Mouse (Mus musculus) midbrain, embryonic 14.5 days (tissue): ENCODE measurements around the gene Creb3l4. TPM values are rescaled to one million over a fixed set of nuclear protein-coding genes. Genes with fewer than 3 reads are reported as not detected.

ENCODE experiments used
- ATAC-seq: fragments of 200-750 bp; cut with Nextera tagmentation; 2 replicates; pipeline ENCODE4 v1.8.0; 2017; ENCODE audit warnings: moderate number of reproducible peaks, moderate library complexity; ENCODE audit not compliant: low FRiP score, low TSS enrichment
- DNase-seq: peaks from one replicate; pipeline ENCODE4 v3.0.0-alpha.2; 2015
- H3K27ac ChIP-seq: fragments of 300-500 bp; sonication (generic); replicated peaks from 2 replicates; pipeline ENCODE4 v1.5.1; 2014; ENCODE audit warnings: mild to moderate bottlenecking, low read depth, low read length, moderate library complexity
- H3K27me3 ChIP-seq: fragments of 300-500 bp; sonication (generic); 2 replicates; pipeline ENCODE4 v1.6.1; 2014; ENCODE audit warnings: low read length, control low read depth, mixed read lengths; ENCODE audit not compliant: control insufficient read depth, insufficient read depth
- H3K36me3 ChIP-seq: fragments of 300-500 bp; sonication (generic); 2 replicates; pipeline ENCODE4 v1.6.1; 2014; ENCODE audit warnings: low read length, control low read depth; ENCODE audit not compliant: control insufficient read depth, insufficient read depth
- H3K4me1 ChIP-seq: fragments of 300-500 bp; sonication (generic); 2 replicates; pipeline ENCODE4 v1.6.1; 2014; ENCODE audit warnings: mild to moderate bottlenecking, antibody characterized with exemption, low read length, control low read depth; ENCODE audit not compliant: control insufficient read depth, insufficient read depth
- H3K4me2 ChIP-seq: fragments of 300-500 bp; sonication (generic); 2 replicates; pipeline ENCODE4 v1.6.1; 2014; ENCODE audit warnings: mild to moderate bottlenecking, low read length, moderate library complexity
- H3K4me3 ChIP-seq: fragments of 300-500 bp; sonication (generic); replicated peaks from 2 replicates; pipeline ENCODE4 v1.5.1; 2014; ENCODE audit warnings: low read depth, low read length
- H3K9ac ChIP-seq: fragments of 300-500 bp; sonication (generic); replicated peaks from 2 replicates; pipeline ENCODE4 v1.6.1; 2014; ENCODE audit warnings: mild to moderate bottlenecking, low read length, moderate library complexity
- H3K9me3 ChIP-seq: fragments of 300-500 bp; sonication (generic); 2 replicates; pipeline ENCODE4 v1.6.1; 2016; ENCODE audit warnings: low read length, control low read depth, mixed read lengths; ENCODE audit not compliant: control insufficient read depth
- WGBS: fragments of 180-500 bp; shearing (Covaris S2); extraction: QIAGEN DNeasy Blood & Tissue Kit; methylation state at CpG from one replicate; pipeline ENCODE4 v1.1.7; 2014; 5-methylcytosine and 5-hydroxymethylcytosine counted together
- microRNA-seq: library from miRNA; unstranded; fragments of <30 nt; microRNA quantifications from one replicate; pipeline ENCODE4, GENCODE M21; 2016
- polyA plus RNA-seq: library from polyadenylated mRNA; unstranded; fragments of >200 nt; fragmentation: Nextera tagmentation; extraction: Ambion mirVana; gene quantifications from 2 replicates; pipeline ENCODE4 v1.2.1, GENCODE M21; 2014

The Creb3l4 gene
- polyA plus RNA-seq, 1 experiment from 2014 or later = 2.1 TPM

DNA sequence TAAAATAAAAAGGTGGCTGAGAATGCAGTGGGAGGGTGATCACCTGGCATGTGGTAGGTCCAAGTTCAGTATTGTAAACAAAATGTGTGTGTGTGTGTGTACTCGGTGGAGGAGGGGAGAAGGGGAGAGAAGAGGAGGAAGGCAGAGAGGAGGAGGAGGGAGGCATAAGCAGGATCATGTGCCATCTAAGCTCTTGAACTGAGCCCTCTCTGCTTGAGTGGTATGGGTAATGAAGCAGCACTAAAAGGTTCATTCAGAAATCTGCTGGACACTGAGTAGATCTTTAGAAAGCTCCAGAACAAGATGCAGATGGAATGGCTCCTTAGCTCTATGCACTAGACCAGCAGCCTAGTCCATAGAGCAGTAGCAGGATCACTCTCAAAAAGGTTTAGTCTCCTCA, 40.4 kb downstream of the Creb3l4 start:
- WGBS = 82% methylated on average over 1 of the region's 1 CpGs
- ATAC-seq (no peak), DNase-seq (no peak)
- H3K9me3 ChIP-seq = no peaks in the 10 kb centered on the region
- H3K9ac ChIP-seq = no peak overlapping the region
- H3K36me3 ChIP-seq = peaks cover 5% of the 10 kb centered on the region
- H3K4me1 ChIP-seq = no peaks in the 10 kb centered on the region
- H3K4me3 ChIP-seq = no peak overlapping the region
- no peak overlapping the region for H3K4me2 ChIP-seq
- no peaks in the 10 kb centered on the region for H3K27me3 ChIP-seq
- H3K27ac ChIP-seq = no peak overlapping the region

DNA sequence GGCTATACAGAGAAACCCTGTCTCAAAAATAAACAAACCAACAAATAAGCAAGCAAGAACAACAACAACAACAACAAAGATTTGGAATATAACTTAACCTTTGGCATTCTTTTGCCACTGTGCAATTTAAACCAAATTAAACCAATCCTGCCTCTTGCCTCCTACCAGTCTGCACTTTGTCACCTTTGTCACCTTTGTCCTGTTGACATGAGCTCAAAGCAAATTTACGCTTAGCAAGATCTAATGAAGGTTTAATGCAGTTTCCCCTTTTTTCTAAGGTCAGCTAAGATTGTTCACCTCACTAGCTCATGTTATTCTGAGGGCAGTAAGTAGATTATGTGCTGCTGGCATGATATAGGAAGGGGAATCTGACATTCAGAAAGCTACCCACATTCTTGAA, 45.8 kb downstream of the Creb3l4 start:
- DNase-seq = no peak
- 76% methylated on average over 1 of the region's 1 CpGs for WGBS
- no peak overlapping the region for H3K27ac ChIP-seq
- H3K4me3 ChIP-seq = no peak overlapping the region
- H3K4me1 ChIP-seq = no peaks in the 10 kb centered on the region
- ATAC-seq = no peak
- no peak overlapping the region for H3K9ac ChIP-seq
- no peaks in the 10 kb centered on the region for H3K36me3 ChIP-seq
- H3K4me2 ChIP-seq = no peak overlapping the region
- no peaks in the 10 kb centered on the region for H3K27me3 ChIP-seq
- no peaks in the 10 kb centered on the region for H3K9me3 ChIP-seq

DNA sequence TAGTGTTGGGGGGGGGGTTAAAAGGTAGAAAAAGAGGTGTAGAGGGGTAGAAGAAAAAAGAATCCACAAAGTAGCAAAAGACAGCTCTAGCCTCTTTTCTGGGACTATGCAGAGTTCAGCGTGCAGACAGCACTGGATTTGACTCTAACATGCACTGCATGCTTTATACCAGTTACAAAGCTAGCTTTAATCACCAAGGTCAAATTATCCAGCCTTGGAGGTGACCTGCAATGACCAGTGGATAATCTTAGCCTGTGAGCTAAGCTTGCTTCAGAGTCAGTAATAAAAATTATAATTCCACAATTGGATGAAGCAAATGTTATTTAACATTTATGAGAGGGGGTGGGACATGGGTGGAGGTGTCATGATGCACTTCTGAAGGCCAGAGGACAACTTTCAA, 47.7 kb downstream of the Creb3l4 start:
- H3K27ac ChIP-seq = no peak overlapping the region
- WGBS = 69% methylated on average over 1 of the region's 1 CpGs
- DNase-seq (no peak), ATAC-seq (no peak)
- no peaks in the 10 kb centered on the region for H3K27me3 ChIP-seq
- no peaks in the 10 kb centered on the region for H3K4me1 ChIP-seq
- no peak overlapping the region for H3K9ac ChIP-seq
- H3K4me3 ChIP-seq = no peak overlapping the region
- H3K4me2 ChIP-seq = no peak overlapping the region
- H3K36me3 ChIP-seq = no peaks in the 10 kb centered on the region
- H3K9me3 ChIP-seq = no peaks in the 10 kb centered on the region

DNA sequence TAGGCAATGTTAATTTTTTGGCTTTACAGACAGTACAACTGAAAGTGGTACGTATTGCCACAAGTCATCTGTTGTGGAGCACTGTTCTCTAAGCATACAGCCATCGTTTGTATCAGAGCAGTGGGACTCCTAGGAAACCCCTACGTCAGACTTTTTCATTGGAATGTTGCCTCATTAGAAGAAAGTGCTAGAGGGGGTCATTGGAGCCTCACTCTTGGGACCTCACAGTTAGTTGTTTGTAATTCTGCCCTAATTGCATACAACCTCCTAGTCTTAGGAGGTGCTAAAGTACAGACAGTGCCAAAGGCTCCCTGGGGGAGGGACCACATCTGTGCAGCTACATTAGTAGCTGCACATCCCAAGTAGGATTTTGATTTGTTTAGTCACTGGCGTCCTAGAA, 48.6 kb downstream of the Creb3l4 start:
- no peak overlapping the region for H3K27ac ChIP-seq
- H3K9me3 ChIP-seq = no peaks in the 10 kb centered on the region
- no peaks in the 10 kb centered on the region for H3K4me1 ChIP-seq
- no peak overlapping the region for H3K4me2 ChIP-seq
- DNase-seq (no peak), ATAC-seq (no peak)
- no peaks in the 10 kb centered on the region for H3K36me3 ChIP-seq
- H3K9ac ChIP-seq = no peak overlapping the region
- H3K27me3 ChIP-seq = no peaks in the 10 kb centered on the region
- 70% methylated on average over 4 of the region's 4 CpGs for WGBS
- H3K4me3 ChIP-seq = no peak overlapping the region

DNA sequence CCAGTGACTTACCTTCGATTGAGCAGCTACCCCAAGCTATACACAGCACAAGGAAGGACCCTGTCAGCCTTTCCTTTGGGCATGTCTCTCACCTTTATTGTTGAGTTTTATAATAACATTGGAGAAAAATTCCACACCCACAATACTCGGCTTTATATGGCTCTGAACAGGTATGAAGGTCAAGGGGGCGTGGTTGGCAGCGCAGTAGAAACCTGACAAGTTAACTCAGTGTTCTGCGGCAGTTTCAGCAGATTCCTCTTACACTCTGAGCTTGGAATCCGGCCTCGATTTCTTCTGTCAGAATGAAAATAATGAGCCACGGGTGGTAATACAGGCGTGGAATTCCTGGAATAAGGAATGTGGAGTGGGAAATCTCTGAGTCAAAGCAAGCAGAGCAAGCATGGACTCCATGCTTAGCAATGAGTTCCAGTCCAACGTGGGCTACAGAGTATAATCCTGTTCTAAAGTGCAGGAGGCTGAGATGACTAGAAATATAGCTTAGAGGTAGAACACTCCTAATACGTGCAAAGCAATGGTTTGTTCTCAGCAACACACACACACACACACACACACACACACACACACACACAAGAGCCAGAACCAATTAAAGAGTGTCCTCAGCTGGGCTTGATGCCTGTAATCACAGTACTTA, 52.3 kb downstream of the Creb3l4 start:
- H3K27ac ChIP-seq = no peak overlapping the region
- no peak overlapping the region for H3K4me3 ChIP-seq
- H3K9me3 ChIP-seq = no peaks in the 10 kb centered on the region
- ATAC-seq (no peak), DNase-seq (no peak)
- 83% methylated on average over 11 of the region's 11 CpGs for WGBS
- no peaks in the 10 kb centered on the region for H3K36me3 ChIP-seq
- no peak overlapping the region for H3K4me2 ChIP-seq
- H3K9ac ChIP-seq = no peak overlapping the region
- H3K27me3 ChIP-seq = no peaks in the 10 kb centered on the region
- H3K4me1 ChIP-seq = no peaks in the 10 kb centered on the region

Small RNA genes lying within 50 kb of the gene (microRNA-seq; reads per million reads assigned to microRNA genes)
- gene Mir7012 = not detected

Other genes starting within 250 kb of the Creb3l4 start
- gene Hax1, start 244.7 kb downstream of the Creb3l4 start, polyA plus RNA-seq = 111 and 114 TPM in 2 replicates
- 229 and 241 TPM in 2 replicates for gene 4933434E20Rik, start 191.9 kb downstream of the Creb3l4 start, polyA plus RNA-seq
- 126 and 174 TPM in 2 replicates for gene Ubap2l, start 190.9 kb downstream of the Creb3l4 start, polyA plus RNA-seq
- 333 and 357 TPM in 2 replicates for gene Tpm3, start 170.9 kb downstream of the Creb3l4 start, polyA plus RNA-seq
- 0.18 and 0.61 TPM in 2 replicates for gene Nup210l, start 139.4 kb downstream of the Creb3l4 start, polyA plus RNA-seq
- gene Rps27, start 29.9 kb downstream of the Creb3l4 start, polyA plus RNA-seq = 1,026 and 1,236 TPM in 2 replicates
- gene Rab13, start 29.8 kb downstream of the Creb3l4 start, polyA plus RNA-seq = 10.7 and 11.7 TPM in 2 replicates
- 102 and 114 TPM in 2 replicates for gene Jtb, start 11.9 kb downstream of the Creb3l4 start, polyA plus RNA-seq
- gene Slc39a1, start 4.7 kb upstream of the Creb3l4 start, polyA plus RNA-seq = 44.0 and 46.6 TPM in 2 replicates
- gene Crtc2, start 10.7 kb upstream of the Creb3l4 start, polyA plus RNA-seq = 11.4 and 12.9 TPM in 2 replicates
- 7.3 and 7.6 TPM in 2 replicates for gene Dennd4b, start 21.7 kb upstream of the Creb3l4 start, polyA plus RNA-seq
- 16.0 and 22.9 TPM in 2 replicates for gene Gatad2b, start 49.7 kb upstream of the Creb3l4 start, polyA plus RNA-seq
- 23.6 and 25.0 TPM in 2 replicates for gene Slc27a3, start 146.4 kb upstream of the Creb3l4 start, polyA plus RNA-seq
- gene Ints3, start 190.1 kb upstream of the Creb3l4 start, polyA plus RNA-seq = 32.3 and 35.0 TPM in 2 replicates
- 0.65 and 2.3 TPM in 2 replicates for gene Npr1, start 222.4 kb upstream of the Creb3l4 start, polyA plus RNA-seq
- 271 and 282 TPM in 2 replicates for gene Ilf2, start 232.6 kb upstream of the Creb3l4 start, polyA plus RNA-seq
- gene Snapin, start 247.5 kb upstream of the Creb3l4 start, polyA plus RNA-seq = 89.7 and 92.8 TPM in 2 replicates